Comparison of ENCODE assay signal across 8 mouse cellular contexts in genomic region chr2:10081453-10082080, GRCm38 (mm10). TPM values are rescaled to one million over a fixed set of nuclear protein-coding genes. Genes with fewer than 3 reads are reported as not detected.
A peak's percentile ranks its signal among the peaks of the same experiment; 100 is the strongest.
DNase-seq lines count a peak whose midpoint lies in the region; ATAC-seq and TF ChIP-seq lines count a peak whose summit lies in the region.

No protein-coding gene starts in this region.

- peak overlapping the region; percentile 74 for H3K4me2 ChIP-seq in heart, embryonic 11.5 days
- H3K4me2 ChIP-seq in hindbrain, embryonic 15.5 days, result peak overlapping the region; percentile 76
- peak overlapping the region; percentile 69 for H3K4me2 ChIP-seq in midbrain, embryonic 11.5 days

- WGBS in heart, embryonic 11.5 days (ENCODE audit: insufficient replicate concordance), result 86% methylated on average over 5 of the region's 5 CpGs
- 89% methylated on average over 5 of the region's 5 CpGs for WGBS in hindbrain, embryonic 15.5 days
- 94% methylated on average over 5 of the region's 5 CpGs for WGBS in midbrain, embryonic 11.5 days

- intact Hi-C loops in heart, postnatal 10 days (cut with DNase I), result no loop called here

- TF ChIP-seq POLR2A in cortical plate, adult 2 months (IDR thresholded peaks at IDR 0.05; ENCODE audit: extremely low read depth, insufficient read depth, low read length), result no peak

- H3K4me3 ChIP-seq in heart, embryonic 11.5 days (ENCODE audit: low read depth, low read length), result peak overlapping the region; percentile 28
- H3K4me3 ChIP-seq in cortical plate, adult 2 months (ENCODE audit: insufficient read depth, low read length), result peak overlapping the region; percentile 82; the same call in 1 of the 2 replicates
- H3K4me3 ChIP-seq in hindbrain, embryonic 15.5 days, result peak overlapping the region; percentile 95
- peak overlapping the region; percentile 55 for H3K4me3 ChIP-seq in midbrain, embryonic 11.5 days (ENCODE audit: low read depth, low read length)

- no peaks in the 10 kb centered on the region for H3K9me3 ChIP-seq in heart, embryonic 11.5 days (replicated peaks; ENCODE audit: control insufficient read depth, low read length)
- H3K9me3 ChIP-seq in hindbrain, embryonic 15.5 days, result no peaks in the 10 kb centered on the region
- no peaks in the 10 kb centered on the region for H3K9me3 ChIP-seq in midbrain, embryonic 11.5 days (ENCODE audit: control insufficient read depth, low read length)

- H3K4me1 ChIP-seq in heart, embryonic 11.5 days (ENCODE audit: control insufficient read depth, insufficient read depth, low read length), result peaks cover 20% of the 10 kb centered on the region
- peaks cover 18% of the 10 kb centered on the region for H3K4me1 ChIP-seq in cortical plate, adult 2 months (ENCODE audit: control insufficient read depth, insufficient read depth, low read length)
- peaks cover 37% of the 10 kb centered on the region for H3K4me1 ChIP-seq in hindbrain, embryonic 15.5 days (replicated peaks)
- peaks cover 22% of the 10 kb centered on the region for H3K4me1 ChIP-seq in midbrain, embryonic 11.5 days (ENCODE audit: control insufficient read depth, insufficient read depth, low read length)

- TF ChIP-seq CTCF in cortical plate, adult 2 months (IDR thresholded peaks at IDR 0.05; ENCODE audit: extremely low read depth, insufficient read depth, low read length), result no peak

- no peaks in the 10 kb centered on the region for H3K36me3 ChIP-seq in heart, embryonic 11.5 days (ENCODE audit: control insufficient read depth, insufficient read depth, low read length)
- H3K36me3 ChIP-seq in hindbrain, embryonic 15.5 days, result no peaks in the 10 kb centered on the region
- H3K36me3 ChIP-seq in midbrain, embryonic 11.5 days (ENCODE audit: control insufficient read depth, insufficient read depth, low read length), result no peaks in the 10 kb centered on the region; the same call in 1 of the 2 replicates

- H3K27ac ChIP-seq in heart, embryonic 11.5 days (ENCODE audit: low read depth, low read length), result no peak overlapping the region
- H3K27ac ChIP-seq in cortical plate, adult 2 months (ENCODE audit: insufficient read depth, low read length), result no peak overlapping the region
- H3K27ac ChIP-seq in hindbrain, embryonic 15.5 days (replicated peaks), result no peak overlapping the region
- H3K27ac ChIP-seq in midbrain, embryonic 11.5 days (ENCODE audit: low read depth, low read length), result no peak overlapping the region

- no peak overlapping the region for H3K9ac ChIP-seq in heart, embryonic 11.5 days (ENCODE audit: low read depth, low read length)
- peak overlapping the region; percentile 98 for H3K9ac ChIP-seq in hindbrain, embryonic 15.5 days
- peak overlapping the region; percentile 80 for H3K9ac ChIP-seq in midbrain, embryonic 11.5 days (ENCODE audit: low read length)

- no peak for DNase-seq in heart, postnatal 10 days
- no peak for DNase-seq in midbrain, embryonic 11.5 days (ENCODE audit: low spot score, missing footprints)
- no peak for DNase-seq in cerebellum, postnatal 14 days
- DNase-seq in urinary bladder, postnatal 10 days (ENCODE audit: low spot score), result no peak
- no peak for DNase-seq in embryo, embryonic 10.5 days (ENCODE audit: low spot score)

- no peak for ATAC-seq in heart, embryonic 11.5 days (replicated peaks; ENCODE audit: insufficient number of reproducible peaks, low FRiP score, low TSS enrichment)
- ATAC-seq in hindbrain, embryonic 15.5 days (ENCODE audit: low FRiP score, low read depth), result no peak
- no peak for ATAC-seq in midbrain, embryonic 11.5 days (ENCODE audit: low FRiP score)

- H3K27me3 ChIP-seq in heart, embryonic 11.5 days (ENCODE audit: control insufficient read depth, insufficient read depth, low read length), result no peaks in the 10 kb centered on the region
- H3K27me3 ChIP-seq in hindbrain, embryonic 15.5 days, result no peaks in the 10 kb centered on the region
- H3K27me3 ChIP-seq in midbrain, embryonic 11.5 days (ENCODE audit: control insufficient read depth, insufficient read depth, low read length), result no peaks in the 10 kb centered on the region

RNA-seq across cellular contexts. Expression of gene Kin, which starts 1.2 kb away (rescaled TPM):
- 22.6 and 27.7 TPM in 2 replicates for polyA plus RNA-seq in heart, embryonic 11.5 days (2014; fragmentation: Nextera tagmentation; extraction: Ambion mirVana)
- total RNA-seq in heart, postnatal 10 days (2021), result 10 to 100 TPM; 10.3 to 11.3 TPM
- 9.9 and 12.3 TPM in 2 replicates for polyA plus RNA-seq in cortical plate, adult 2 months (2012; rRNA removed)
- 27.7 and 29.4 TPM in 2 replicates for polyA plus RNA-seq in hindbrain, embryonic 15.5 days (2015; fragmentation: Nextera tagmentation; extraction: Ambion mirVana)
- 42.5 and 45.0 TPM in 2 replicates for polyA plus RNA-seq in midbrain, embryonic 11.5 days (2014; fragmentation: Nextera tagmentation; extraction: Ambion mirVana)

RNA-seq across cellular contexts. Expression of gene Atp5c1, which starts 1.3 kb away (rescaled TPM):
- polyA plus RNA-seq in heart, embryonic 11.5 days (2014; fragmentation: Nextera tagmentation; extraction: Ambion mirVana), result 1,104 and 1,135 TPM in 2 replicates
- 1,000 to 10,000 TPM; 1,250 to 1,330 TPM for total RNA-seq in heart, postnatal 10 days (2021)
- 372 and 411 TPM in 2 replicates for polyA plus RNA-seq in cortical plate, adult 2 months (2012; rRNA removed)
- polyA plus RNA-seq in hindbrain, embryonic 15.5 days (2015; fragmentation: Nextera tagmentation; extraction: Ambion mirVana), result 565 and 586 TPM in 2 replicates
- 532 and 553 TPM in 2 replicates for polyA plus RNA-seq in midbrain, embryonic 11.5 days (2014; fragmentation: Nextera tagmentation; extraction: Ambion mirVana)

RNA-seq across cellular contexts. Expression of gene Taf3, which starts 33.2 kb away (rescaled TPM):
- 10.0 and 11.9 TPM in 2 replicates for polyA plus RNA-seq in heart, embryonic 11.5 days (2014; fragmentation: Nextera tagmentation; extraction: Ambion mirVana)
- total RNA-seq in heart, postnatal 10 days (2021), result 1 to 10 TPM; 8.3 to 8.4 TPM
- polyA plus RNA-seq in cortical plate, adult 2 months (2012; rRNA removed), result 8.4 and 8.6 TPM in 2 replicates
- 12.4 and 13.3 TPM in 2 replicates for polyA plus RNA-seq in hindbrain, embryonic 15.5 days (2015; fragmentation: Nextera tagmentation; extraction: Ambion mirVana)
- 17.0 and 17.7 TPM in 2 replicates for polyA plus RNA-seq in midbrain, embryonic 11.5 days (2014; fragmentation: Nextera tagmentation; extraction: Ambion mirVana)

RNA-seq across cellular contexts. Expression of gene Itih2, which starts 49.6 kb away (rescaled TPM):
- 0.87 and 6.1 TPM in 2 replicates for polyA plus RNA-seq in heart, embryonic 11.5 days (2014; fragmentation: Nextera tagmentation; extraction: Ambion mirVana)
- total RNA-seq in heart, postnatal 10 days (2021), result under 1 TPM; 0.14 to 0.32 TPM
- polyA plus RNA-seq in cortical plate, adult 2 months (2012; rRNA removed), result 3.0 and 3.3 TPM in 2 replicates
- polyA plus RNA-seq in hindbrain, embryonic 15.5 days (2015; fragmentation: Nextera tagmentation; extraction: Ambion mirVana), result 3.4 and 6.4 TPM in 2 replicates
- 0.06 and 0.12 TPM in 2 replicates for polyA plus RNA-seq in midbrain, embryonic 11.5 days (2014; fragmentation: Nextera tagmentation; extraction: Ambion mirVana)

Comparison
In these comparisons a context has a peak if more than half of its experiments do, and no peak if none do; other contexts are left out.
1. H3K4me3 ChIP-seq: peak in every context shown above with its lines; median percentile 95 in hindbrain, embryonic 15.5 days; 82 in cortical plate, adult 2 months; 55 in midbrain, embryonic 11.5 days; 28 in heart, embryonic 11.5 days.